Mouse (Mus musculus) forebrain, embryonic 15.5 days (tissue): ENCODE results near the gene Shmt2. TPM values are rescaled to one million over a fixed set of nuclear protein-coding genes. Genes with fewer than 3 reads are reported as not detected.

Experiments
- ATAC-seq: fragments of 200-750 bp; cut with Nextera tagmentation; replicated peaks from 2 replicates; pipeline ENCODE4 v1.8.0; 2017; ENCODE audit warnings: mild to moderate bottlenecking, moderate TSS enrichment, moderate library complexity
- H3K27ac ChIP-seq: fragments of 300-500 bp; sonication (generic); replicated peaks from 2 replicates; pipeline ENCODE4 v1.5.1; 2015; ENCODE audit warnings: mild to moderate bottlenecking, inconsistent platforms
- H3K27me3 ChIP-seq: fragments of 300-500 bp; sonication (generic); 2 replicates; pipeline ENCODE4 v1.6.1; 2015; ENCODE audit warnings: inconsistent platforms
- H3K36me3 ChIP-seq: fragments of 300-500 bp; sonication (generic); 2 replicates; pipeline ENCODE4 v1.6.1; 2015; ENCODE audit warnings: mild to moderate bottlenecking, inconsistent platforms
- H3K4me1 ChIP-seq: fragments of 300-500 bp; sonication (generic); 2 replicates; pipeline ENCODE4 v1.6.1; 2015; ENCODE audit warnings: inconsistent platforms
- H3K4me2 ChIP-seq: fragments of 300-500 bp; sonication (generic); replicated peaks from 2 replicates; pipeline ENCODE4 v1.6.1; 2015; ENCODE audit warnings: mild to moderate bottlenecking, inconsistent platforms
- H3K4me3 ChIP-seq: fragments of 300-500 bp; sonication (generic); 2 replicates; pipeline ENCODE4 v1.5.1; 2015; ENCODE audit warnings: mild to moderate bottlenecking, inconsistent platforms
- H3K9ac ChIP-seq: fragments of 300-500 bp; sonication (generic); replicated peaks from 2 replicates; pipeline ENCODE4 v1.6.1; 2015; ENCODE audit warnings: mild to moderate bottlenecking, inconsistent platforms
- H3K9me3 ChIP-seq: fragments of 300-500 bp; sonication (generic); 2 replicates; pipeline ENCODE4 v1.6.1; 2016; ENCODE audit warnings: inconsistent platforms
- WGBS: fragments of 180-500 bp; shearing (Covaris S2); methylation state at CpG from one replicate; pipeline ENCODE4 v1.1.7; 2015; ENCODE audit warnings: mixed read lengths; 5-methylcytosine and 5-hydroxymethylcytosine counted together
- polyA plus RNA-seq: library from polyadenylated mRNA; unstranded; fragments of >200 nt; fragmentation: Nextera tagmentation; extraction: Ambion mirVana; gene quantifications from 2 replicates; pipeline ENCODE4 v1.2.1, GENCODE M21; 2015

Shmt2 gene
- polyA plus RNA-seq, 1 experiment from 2014 or later: 75.2 TPM

GRCm38 (mm10) chr10:127546505-127546904 lies 24.3 kb upstream of the Shmt2 start:
- no peak overlapping the region for H3K4me3 ChIP-seq
- no peaks in the 10 kb centered on the region for H3K4me1 ChIP-seq
- ATAC-seq: no peak
- H3K27ac ChIP-seq: no peak overlapping the region
- no peak overlapping the region for H3K4me2 ChIP-seq
- H3K9ac ChIP-seq: no peak overlapping the region
- no peaks in the 10 kb centered on the region for H3K27me3 ChIP-seq
- H3K36me3 ChIP-seq: peaks cover 95% of the 10 kb centered on the region
- H3K9me3 ChIP-seq: no peaks in the 10 kb centered on the region
- 93% methylated on average over 7 of the region's 7 CpGs for WGBS

GRCm38 (mm10) chr10:127544375-127544774 lies 22.1 kb upstream of the Shmt2 start:
- WGBS: 94% methylated on average over 20 of the region's 20 CpGs
- H3K4me2 ChIP-seq: no peak overlapping the region
- no peak for ATAC-seq
- peaks cover 95% of the 10 kb centered on the region for H3K36me3 ChIP-seq
- H3K4me3 ChIP-seq: no peak overlapping the region
- no peaks in the 10 kb centered on the region for H3K9me3 ChIP-seq
- no peak overlapping the region for H3K9ac ChIP-seq
- no peaks in the 10 kb centered on the region for H3K4me1 ChIP-seq
- no peak overlapping the region for H3K27ac ChIP-seq
- H3K27me3 ChIP-seq: no peaks in the 10 kb centered on the region

GRCm38 (mm10) chr10:127543916-127544315 lies 21.7 kb upstream of the Shmt2 start:
- Histone ChIP-seq H3K4me1 (no peaks in the 10 kb centered on the region), H3K27ac (no peak overlapping the region), H3K27me3 (no peaks in the 10 kb centered on the region), H3K4me3 (no peak overlapping the region), H3K9me3 (no peaks in the 10 kb centered on the region), H3K4me2 (no peak overlapping the region), H3K9ac (no peak overlapping the region), H3K36me3 (peaks cover 95% of the 10 kb centered on the region)
- 83% methylated on average over 3 of the region's 3 CpGs for WGBS
- no peak for ATAC-seq

GRCm38 (mm10) chr10:127542720-127543119 lies 20.5 kb upstream of the Shmt2 start:
- 42% methylated on average over 6 of the region's 6 CpGs for WGBS
- no peak for ATAC-seq
- H3K27me3 ChIP-seq: no peaks in the 10 kb centered on the region
- no peak overlapping the region for H3K27ac ChIP-seq
- H3K36me3 ChIP-seq: peaks cover 90% of the 10 kb centered on the region
- no peak overlapping the region for H3K9ac ChIP-seq
- no peak overlapping the region for H3K4me3 ChIP-seq
- H3K9me3 ChIP-seq: no peaks in the 10 kb centered on the region
- H3K4me2 ChIP-seq: no peak overlapping the region
- peaks cover 2% of the 10 kb centered on the region for H3K4me1 ChIP-seq

- ATAC-seq: no peak
- no peak overlapping the region for H3K4me3 ChIP-seq
- peaks cover 84% of the 10 kb centered on the region for H3K36me3 ChIP-seq
- no peak overlapping the region for H3K4me2 ChIP-seq
- H3K27ac ChIP-seq: no peak overlapping the region
- no peaks in the 10 kb centered on the region for H3K27me3 ChIP-seq
- no peak overlapping the region for H3K9ac ChIP-seq
- H3K4me1 ChIP-seq: peaks cover 5% of the 10 kb centered on the region
- H3K9me3 ChIP-seq: no peaks in the 10 kb centered on the region
- WGBS: 66% methylated on average over 13 of the region's 13 CpGs
Observed at GRCm38 (mm10) chr10:127542084-127542483, 19.8 kb upstream of the Shmt2 start.

GRCm38 (mm10) chr10:127541510-127541909 lies 19.3 kb upstream of the Shmt2 start:
- Histone ChIP-seq H3K27ac (no peak overlapping the region), H3K4me2 (no peak overlapping the region), H3K9ac (no peak overlapping the region), H3K36me3 (peaks cover 78% of the 10 kb centered on the region), H3K9me3 (no peaks in the 10 kb centered on the region), H3K4me3 (no peak overlapping the region), H3K27me3 (no peaks in the 10 kb centered on the region), H3K4me1 (peaks cover 11% of the 10 kb centered on the region)
- ATAC-seq: no peak
- WGBS: 96% methylated on average over 8 of the region's 8 CpGs

GRCm38 (mm10) chr10:127537854-127538583 lies 15.8 kb upstream of the Shmt2 start:
- no peak overlapping the region for H3K4me2 ChIP-seq
- 22% methylated on average over 7 of the region's 7 CpGs for WGBS
- peaks cover 45% of the 10 kb centered on the region for H3K36me3 ChIP-seq
- peak; percentile 23; the same call in 1 of the 2 replicates for ATAC-seq
- peaks cover 28% of the 10 kb centered on the region for H3K27me3 ChIP-seq
- H3K27ac ChIP-seq: peak overlapping the region; percentile 56
- H3K9me3 ChIP-seq: no peaks in the 10 kb centered on the region
- H3K4me3 ChIP-seq: no peak overlapping the region
- peaks cover 42% of the 10 kb centered on the region for H3K4me1 ChIP-seq
- H3K9ac ChIP-seq: no peak overlapping the region

- Histone ChIP-seq H3K27me3 (peaks cover 41% of the 10 kb centered on the region), H3K4me1 (peaks cover 42% of the 10 kb centered on the region), H3K36me3 (peaks cover 33% of the 10 kb centered on the region), H3K27ac (peak overlapping the region; percentile 43; the same call in 1 of the 2 replicates), H3K4me3 (no peak overlapping the region), H3K9ac (no peak overlapping the region), H3K9me3 (no peaks in the 10 kb centered on the region), H3K4me2 (0 out of 2 replicates have a peak overlapping the region, but pooled peaks have one; percentile 14)
- 11% methylated on average over 8 of the region's 8 CpGs for WGBS
- ATAC-seq: peak; percentile 51
Observed at GRCm38 (mm10) chr10:127536586-127537314, 14.5 kb upstream of the Shmt2 start.

- Histone ChIP-seq H3K36me3 (peaks cover 17% of the 10 kb centered on the region), H3K9ac (peak overlapping the region; percentile 57), H3K9me3 (no peaks in the 10 kb centered on the region), H3K27ac (no peak overlapping the region; the same call in 1 of the 2 replicates), H3K27me3 (peaks cover 47% of the 10 kb centered on the region), H3K4me2 (peak overlapping the region; percentile 94), H3K4me3 (peak overlapping the region; percentile 56), H3K4me1 (peaks cover 57% of the 10 kb centered on the region)
- no peak for ATAC-seq
- 1% methylated on average over 28 of the region's 30 CpGs for WGBS
Observed at GRCm38 (mm10) chr10:127534929-127535384, 12.7 kb upstream of the Shmt2 start.

GRCm38 (mm10) chr10:127534036-127534928 lies 12.0 kb upstream of the Shmt2 start, which contains the start of gene Nxph4:
TSS of gene Nxph4 (minus strand) at chr10:127534559.
- Histone ChIP-seq H3K4me3 (peak within 1 kb of the TSS; percentile 56), H3K9me3 (no peaks in the 10 kb centered on the region), H3K27ac (peak within 1 kb of the TSS; percentile 43), H3K27me3 (peaks cover 54% of the 10 kb centered on the region), H3K4me1 (peaks cover 61% of the 10 kb centered on the region), H3K9ac (peak within 1 kb of the TSS; percentile 57), H3K36me3 (peaks cover 10% of the 10 kb centered on the region), H3K4me2 (peak within 1 kb of the TSS; percentile 94)
- WGBS: under 1% methylated on average over 59 of the region's 78 CpGs
- ATAC-seq: 0 out of 2 replicates have a peak, but pooled peaks have one; percentile 12

- Histone ChIP-seq H3K9ac (no peak overlapping the region), H3K36me3 (no peaks in the 10 kb centered on the region), H3K27me3 (peaks cover 78% of the 10 kb centered on the region), H3K4me3 (peak overlapping the region; percentile 29), H3K4me2 (peak overlapping the region; percentile 40), H3K4me1 (peaks cover 73% of the 10 kb centered on the region), H3K27ac (no peak overlapping the region), H3K9me3 (no peaks in the 10 kb centered on the region)
- WGBS: 3% methylated on average over 4 of the region's 4 CpGs
- no peak for ATAC-seq
Observed at GRCm38 (mm10) chr10:127531548-127531947, 9.3 kb upstream of the Shmt2 start.
